Mouse (Mus musculus): ENCODE data around the gene Arhgef9.

DNA sequence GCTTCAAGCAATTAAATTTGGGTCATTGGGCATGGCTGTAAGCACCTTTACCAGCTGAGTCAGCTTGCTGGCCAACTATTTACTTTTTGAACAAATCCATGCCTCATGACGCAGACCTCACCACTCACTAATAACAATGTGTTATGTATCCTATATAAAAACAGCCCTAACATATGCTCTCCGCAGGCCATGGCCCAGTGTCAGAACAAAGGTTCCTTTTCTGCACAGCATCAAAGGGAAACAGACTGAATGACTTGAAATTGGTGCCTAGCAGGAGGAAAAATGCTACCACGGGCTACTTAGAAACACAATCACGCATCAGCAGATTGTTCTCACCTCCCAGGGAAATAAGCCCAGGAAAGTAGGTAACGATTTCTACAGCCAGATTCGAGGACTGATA is 73.2 kb downstream of the Arhgef9 start:
- TF ChIP-seq POLR2A (IDR thresholded peaks at IDR 0.05; ENCODE audit: extremely low read depth, insufficient read depth, low read length), result no peak
- TF ChIP-seq CTCF (IDR thresholded peaks at IDR 0.05; ENCODE audit: extremely low read depth, insufficient read depth, low read length), result no peak
